Mouse (Mus musculus): ENCODE measurements around the gene Hnrnpc. TPM values are rescaled to one million over a fixed set of nuclear protein-coding genes. Genes with fewer than 3 reads are reported as not detected.
"Not testable (repeated sequence)": the region's sequence is repeated elsewhere in the genome, so short reads cannot be mapped to it uniquely, and the experiment has no call there.

Hnrnpc gene
- polyA plus RNA-seq, 1 experiment from 2014 or later, result 1,066 TPM

DNA sequence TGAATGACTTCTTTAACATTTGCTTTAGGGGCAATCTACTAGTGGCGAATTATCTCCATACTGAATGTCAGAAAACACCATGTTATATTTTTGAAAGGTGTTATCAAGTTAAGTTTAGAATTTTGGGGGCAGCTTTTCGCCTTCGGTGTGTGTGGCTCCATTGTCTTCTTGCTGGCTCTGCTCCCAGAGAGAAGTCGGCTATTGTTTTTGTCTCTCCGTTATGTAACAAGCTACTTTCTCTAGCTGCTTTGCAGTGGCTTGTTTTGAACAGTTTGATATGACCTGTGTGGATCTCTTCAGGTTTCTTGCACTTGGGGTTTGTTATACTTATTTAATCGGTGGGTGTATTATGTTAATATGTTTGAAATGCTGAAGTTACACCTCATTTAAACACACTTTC, 60.4 kb downstream of the Hnrnpc start:
- no peak for ATAC-seq (replicated peaks; ENCODE audit: insufficient number of reproducible peaks, low FRiP score, low TSS enrichment, low read depth)
- 72% methylated on average over 6 of the region's 6 CpGs for WGBS

DNA sequence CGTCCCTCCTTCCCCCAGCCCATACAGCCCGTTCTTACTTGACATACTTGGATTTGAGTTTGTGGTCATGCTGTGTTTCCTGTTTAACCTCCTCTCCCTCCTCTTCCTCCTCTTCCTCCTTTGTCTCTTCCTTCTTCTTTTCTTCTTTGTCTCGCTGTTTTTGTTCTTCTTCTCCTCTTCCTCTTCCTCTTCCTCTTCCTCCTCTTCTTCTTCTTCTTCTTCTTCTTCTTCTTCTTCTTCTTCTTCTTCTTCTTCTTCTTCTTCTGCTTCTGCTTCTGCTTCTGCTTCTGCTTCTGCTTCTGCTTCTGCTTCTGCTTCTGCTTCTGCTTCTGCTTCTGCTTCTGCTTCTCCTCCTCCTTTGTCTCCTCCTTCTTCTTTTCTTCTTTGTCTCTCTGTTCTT, 61.5 kb downstream of the Hnrnpc start, which contains the start of gene Olfr221:
Olfr221 (minus strand) TSS at position 101 of the 400 bp plus-strand sequence.
- H3K27ac ChIP-seq (replicated peaks; ENCODE audit: low read depth, low read length); H3K9ac ChIP-seq (replicated peaks; ENCODE audit: low read length); H3K4me1 ChIP-seq (ENCODE audit: control insufficient read depth, insufficient read depth, low read length); ATAC-seq (replicated peaks; ENCODE audit: insufficient number of reproducible peaks, low FRiP score, low TSS enrichment, low read depth); DNase-seq (ENCODE audit: low spot score); H3K9me3 ChIP-seq (replicated peaks; ENCODE audit: control insufficient read depth, low read length); H3K4me2 ChIP-seq (ENCODE audit: low read depth, low read length); H3K4me3 ChIP-seq (ENCODE audit: low read depth, low read length); H3K36me3 ChIP-seq (replicated peaks; ENCODE audit: control insufficient read depth, insufficient read depth, low read depth, low read length); H3K27me3 ChIP-seq (ENCODE audit: control insufficient read depth, insufficient read depth, low read length): not testable (repeated sequence)
- 58% methylated on average over 3 of the region's 3 CpGs for WGBS

More for the DNA sequence above, 60.4 kb downstream of the Hnrnpc start:
- Histone ChIP-seq H3K9me3 (replicated peaks; ENCODE audit: control insufficient read depth, low read length) (no peaks in the 10 kb centered on the region), H3K4me2 (ENCODE audit: low read depth, low read length) (no peak overlapping the region), H3K4me3 (ENCODE audit: low read depth, low read length) (no peak overlapping the region), H3K27ac (replicated peaks; ENCODE audit: low read depth, low read length) (no peak overlapping the region), H3K27me3 (ENCODE audit: control insufficient read depth, insufficient read depth, low read length) (no peaks in the 10 kb centered on the region), H3K36me3 (replicated peaks; ENCODE audit: control insufficient read depth, insufficient read depth, low read depth, low read length) (no peaks in the 10 kb centered on the region), H3K9ac (replicated peaks; ENCODE audit: low read length) (no peak overlapping the region), H3K4me1 (ENCODE audit: control insufficient read depth, insufficient read depth, low read length) (no peaks in the 10 kb centered on the region)
- no peak for DNase-seq (ENCODE audit: low spot score)

DNA sequence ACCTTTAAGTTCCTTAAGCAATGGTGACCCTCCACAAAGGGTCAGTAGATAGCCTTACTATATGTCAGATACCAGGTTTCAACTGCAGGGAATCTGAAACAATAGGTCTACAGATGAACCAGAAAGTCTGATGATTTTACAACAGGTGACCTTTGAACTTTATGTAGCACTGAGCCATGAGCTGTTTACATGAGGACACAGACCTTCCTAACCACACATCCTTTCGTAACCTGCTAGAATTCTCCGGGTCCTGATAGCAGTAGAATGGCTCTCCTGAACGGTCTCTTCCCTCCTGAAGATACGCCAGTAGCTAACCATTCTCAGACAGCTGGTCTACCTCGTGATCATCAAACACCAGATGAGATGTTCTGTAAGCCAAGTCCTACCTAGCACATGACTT, 64.5 kb downstream of the Hnrnpc start:
- Histone ChIP-seq H3K27ac (replicated peaks; ENCODE audit: low read depth, low read length) (no peak overlapping the region), H3K4me1 (ENCODE audit: control insufficient read depth, insufficient read depth, low read length) (no peaks in the 10 kb centered on the region), H3K9me3 (replicated peaks; ENCODE audit: control insufficient read depth, low read length) (no peaks in the 10 kb centered on the region), H3K9ac (replicated peaks; ENCODE audit: low read length) (no peak overlapping the region), H3K27me3 (ENCODE audit: control insufficient read depth, insufficient read depth, low read length) (no peaks in the 10 kb centered on the region), H3K36me3 (replicated peaks; ENCODE audit: control insufficient read depth, insufficient read depth, low read depth, low read length) (no peaks in the 10 kb centered on the region), H3K4me2 (ENCODE audit: low read depth, low read length) (no peak overlapping the region), H3K4me3 (ENCODE audit: low read depth, low read length) (no peak overlapping the region)
- WGBS, result 89% methylated on average over 5 of the region's 5 CpGs
- DNase-seq (ENCODE audit: low spot score) (no peak), ATAC-seq (replicated peaks; ENCODE audit: insufficient number of reproducible peaks, low FRiP score, low TSS enrichment, low read depth) (no peak)

DNA sequence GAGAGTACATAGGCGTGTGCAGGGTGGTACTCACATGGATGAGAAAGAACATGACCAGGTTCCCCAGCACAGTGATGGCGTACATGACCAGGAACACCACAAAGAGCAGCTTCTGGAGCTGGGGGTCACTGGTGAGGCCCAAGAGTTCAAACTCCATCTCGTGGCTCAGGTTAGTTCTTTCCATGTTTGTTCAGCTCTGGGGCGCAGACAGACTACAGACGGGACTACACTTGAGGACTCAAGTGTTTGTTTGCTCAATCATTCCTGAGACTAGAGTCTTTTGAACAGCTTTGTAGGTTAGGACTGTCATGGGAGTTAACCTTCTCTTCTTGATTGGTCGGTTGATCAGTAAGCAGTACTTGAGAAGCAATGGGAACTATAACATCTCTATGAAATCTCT, 67.9 kb downstream of the Hnrnpc start:
- Histone ChIP-seq H3K4me1 (ENCODE audit: control insufficient read depth, insufficient read depth, low read length) (no peaks in the 10 kb centered on the region), H3K9me3 (replicated peaks; ENCODE audit: control insufficient read depth, low read length) (no peaks in the 10 kb centered on the region), H3K36me3 (replicated peaks; ENCODE audit: control insufficient read depth, insufficient read depth, low read depth, low read length) (no peaks in the 10 kb centered on the region), H3K4me3 (ENCODE audit: low read depth, low read length) (no peak overlapping the region), H3K27ac (replicated peaks; ENCODE audit: low read depth, low read length) (no peak overlapping the region), H3K4me2 (ENCODE audit: low read depth, low read length) (no peak overlapping the region), H3K27me3 (ENCODE audit: control insufficient read depth, insufficient read depth, low read length) (no peaks in the 10 kb centered on the region), H3K9ac (replicated peaks; ENCODE audit: low read length) (no peak overlapping the region)
- ATAC-seq (replicated peaks; ENCODE audit: insufficient number of reproducible peaks, low FRiP score, low TSS enrichment, low read depth), result no peak
- no peak for DNase-seq (ENCODE audit: low spot score)
- 86% methylated on average over 6 of the region's 6 CpGs for WGBS

DNA sequence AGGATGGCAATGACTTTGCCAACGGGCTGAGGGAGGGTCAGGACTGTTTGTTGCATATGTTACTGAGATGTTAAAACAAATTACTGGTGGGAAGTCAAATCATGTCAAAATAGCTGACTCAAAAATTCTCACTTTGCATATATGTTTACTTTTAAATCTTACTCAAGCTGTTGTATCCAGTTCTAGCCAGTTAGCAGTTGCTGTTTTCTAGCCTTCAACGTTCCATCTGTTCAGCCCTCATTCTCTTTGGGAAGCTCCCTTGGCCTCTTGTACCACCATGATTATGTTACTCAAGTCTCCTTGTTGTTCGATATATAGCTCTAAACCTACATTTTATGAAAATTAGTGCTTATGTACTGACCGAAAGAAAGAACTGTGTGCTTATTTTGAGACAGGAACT, 77.5 kb downstream of the Hnrnpc start:
- no peaks in the 10 kb centered on the region for H3K27me3 ChIP-seq (ENCODE audit: control insufficient read depth, insufficient read depth, low read length)
- H3K4me1 ChIP-seq (ENCODE audit: control insufficient read depth, insufficient read depth, low read length), result no peaks in the 10 kb centered on the region
- H3K4me2 ChIP-seq (ENCODE audit: low read depth, low read length), result no peak overlapping the region
- H3K9me3 ChIP-seq (replicated peaks; ENCODE audit: control insufficient read depth, low read length), result no peaks in the 10 kb centered on the region
- 85% methylated on average over 4 of the region's 4 CpGs for WGBS
- no peak overlapping the region for H3K9ac ChIP-seq (replicated peaks; ENCODE audit: low read length)
- H3K27ac ChIP-seq (replicated peaks; ENCODE audit: low read depth, low read length), result no peak overlapping the region
- DNase-seq (ENCODE audit: low spot score), result no peak
- H3K4me3 ChIP-seq (ENCODE audit: low read depth, low read length), result no peak overlapping the region
- ATAC-seq (replicated peaks; ENCODE audit: insufficient number of reproducible peaks, low FRiP score, low TSS enrichment, low read depth), result no peak
- H3K36me3 ChIP-seq (replicated peaks; ENCODE audit: control insufficient read depth, insufficient read depth, low read depth, low read length), result no peaks in the 10 kb centered on the region

DNA sequence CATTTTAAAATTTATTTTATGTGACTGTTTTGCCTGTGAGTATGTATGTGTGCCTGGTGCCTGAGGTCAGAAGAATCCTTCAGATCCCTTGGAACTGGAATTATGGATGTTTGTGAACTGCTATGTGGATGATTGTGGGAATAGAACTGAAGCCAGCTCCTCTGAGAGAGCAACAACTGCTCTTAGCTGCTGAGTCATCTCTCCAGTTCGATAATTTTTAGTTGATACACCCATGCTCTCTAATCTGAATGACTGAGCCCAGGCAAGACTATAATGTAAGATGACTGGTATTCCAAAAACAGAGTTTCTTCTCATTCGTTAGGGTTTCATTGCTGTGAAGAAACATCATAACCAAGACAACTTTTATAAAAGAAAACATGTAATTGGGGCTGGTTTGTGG, 79.7 kb downstream of the Hnrnpc start:
- H3K27ac ChIP-seq (replicated peaks; ENCODE audit: low read depth, low read length), result no peak overlapping the region
- no peak overlapping the region for H3K4me3 ChIP-seq (ENCODE audit: low read depth, low read length)
- H3K27me3 ChIP-seq (ENCODE audit: control insufficient read depth, insufficient read depth, low read length), result no peaks in the 10 kb centered on the region
- H3K36me3 ChIP-seq (replicated peaks; ENCODE audit: control insufficient read depth, insufficient read depth, low read depth, low read length), result no peaks in the 10 kb centered on the region
- no peaks in the 10 kb centered on the region for H3K9me3 ChIP-seq (replicated peaks; ENCODE audit: control insufficient read depth, low read length)
- WGBS, result 90% methylated on average over 2 of the region's 2 CpGs
- H3K4me2 ChIP-seq (ENCODE audit: low read depth, low read length), result no peak overlapping the region
- no peaks in the 10 kb centered on the region for H3K4me1 ChIP-seq (ENCODE audit: control insufficient read depth, insufficient read depth, low read length)
- no peak for ATAC-seq (replicated peaks; ENCODE audit: insufficient number of reproducible peaks, low FRiP score, low TSS enrichment, low read depth)
- no peak for DNase-seq (ENCODE audit: low spot score)
- H3K9ac ChIP-seq (replicated peaks; ENCODE audit: low read length), result no peak overlapping the region

Other genes with a start within 250 kb of the Hnrnpc start
- gene Mettl17, start 219.2 kb downstream of the Hnrnpc start, polyA plus RNA-seq (2014; fragmentation: Nextera tagmentation; extraction: Ambion mirVana), result 37.9 and 41.5 TPM in 2 replicates
- 0.36 and 0.50 TPM in 2 replicates for gene Slc39a2, start 211.1 kb downstream of the Hnrnpc start, polyA plus RNA-seq (2014; fragmentation: Nextera tagmentation; extraction: Ambion mirVana)
- 11.0 and 12.8 TPM in 2 replicates for gene Ndrg2, start 189.9 kb downstream of the Hnrnpc start, polyA plus RNA-seq (2014; fragmentation: Nextera tagmentation; extraction: Ambion mirVana)
- gene Tppp2, start 185.6 kb downstream of the Hnrnpc start, polyA plus RNA-seq (2014; fragmentation: Nextera tagmentation; extraction: Ambion mirVana), result not detected in 2 replicates
- not detected in 2 replicates for gene Rnase13, start 181.3 kb downstream of the Hnrnpc start, polyA plus RNA-seq (2014; fragmentation: Nextera tagmentation; extraction: Ambion mirVana)
- gene Arhgef40, start 119.3 kb downstream of the Hnrnpc start, polyA plus RNA-seq (2014; fragmentation: Nextera tagmentation; extraction: Ambion mirVana), result 82.6 and 91.9 TPM in 2 replicates
- 0.35 and 1.5 TPM in 2 replicates for gene Tmem253, start 88.4 kb downstream of the Hnrnpc start, polyA plus RNA-seq (2014; fragmentation: Nextera tagmentation; extraction: Ambion mirVana)
- 54.7 and 63.2 TPM in 2 replicates for gene Zfp219, start 83.3 kb downstream of the Hnrnpc start, polyA plus RNA-seq (2014; fragmentation: Nextera tagmentation; extraction: Ambion mirVana)
- not detected in 2 replicates for gene Olfr221, start 61.6 kb downstream of the Hnrnpc start, polyA plus RNA-seq (2014; fragmentation: Nextera tagmentation; extraction: Ambion mirVana)
- gene Rpgrip1, start 6.7 kb upstream of the Hnrnpc start, polyA plus RNA-seq (2014; fragmentation: Nextera tagmentation; extraction: Ambion mirVana), result 86.1 and 97.9 TPM in 2 replicates
- 83.8 and 91.2 TPM in 2 replicates for gene Supt16, start 93.4 kb upstream of the Hnrnpc start, polyA plus RNA-seq (2014; fragmentation: Nextera tagmentation; extraction: Ambion mirVana)
- gene Chd8, start 153.8 kb upstream of the Hnrnpc start, polyA plus RNA-seq (2014; fragmentation: Nextera tagmentation; extraction: Ambion mirVana), result 47.5 and 55.4 TPM in 2 replicates
- 47.7 and 51.5 TPM in 2 replicates for gene Tox4, start 175.1 kb upstream of the Hnrnpc start, polyA plus RNA-seq (2014; fragmentation: Nextera tagmentation; extraction: Ambion mirVana)
- gene Rab2b, start 175.5 kb upstream of the Hnrnpc start, polyA plus RNA-seq (2014; fragmentation: Nextera tagmentation; extraction: Ambion mirVana), result 26.1 and 26.5 TPM in 2 replicates
- gene Mettl3, start 201.1 kb upstream of the Hnrnpc start, polyA plus RNA-seq (2014; fragmentation: Nextera tagmentation; extraction: Ambion mirVana), result 49.8 and 50.1 TPM in 2 replicates
- gene Sall2, start 224.7 kb upstream of the Hnrnpc start, polyA plus RNA-seq (2014; fragmentation: Nextera tagmentation; extraction: Ambion mirVana), result 39.6 and 40.1 TPM in 2 replicates